Mouse (Mus musculus): ENCODE measurements around the gene Nsun2.

Nsun2 gene

GRCm38 (mm10) chr13:69533405-69534333, at the start of gene Nsun2:
Gene Nsun2 (plus strand): TSS chr13:69533746.
- DNase-seq (ENCODE audit: low read depth), result no peak

- DNase-seq (ENCODE audit: low read depth), result no peak
These were observed 48.2 kb upstream of the Nsun2 start for GRCm38 (mm10) chr13:69485326-69485725.

- no peak for DNase-seq (ENCODE audit: low read depth)
These were observed 47.7 kb upstream of the Nsun2 start for GRCm38 (mm10) chr13:69485833-69486232.

- DNase-seq (ENCODE audit: low read depth), result no peak
These were observed 46.4 kb upstream of the Nsun2 start for GRCm38 (mm10) chr13:69487108-69487507.

GRCm38 (mm10) chr13:69487611-69488275, 45.8 kb upstream of the Nsun2 start:
- no peak for DNase-seq (ENCODE audit: low read depth)

GRCm38 (mm10) chr13:69488565-69489255, 44.8 kb upstream of the Nsun2 start:
- DNase-seq (ENCODE audit: low read depth), result no peak

GRCm38 (mm10) chr13:69489777-69490176, 43.8 kb upstream of the Nsun2 start:
- no peak for DNase-seq (ENCODE audit: low read depth)

GRCm38 (mm10) chr13:69492876-69493463, 40.6 kb upstream of the Nsun2 start:
- no peak for DNase-seq (ENCODE audit: low read depth)

- no peak for DNase-seq (ENCODE audit: low read depth)
These were observed 35.3 kb upstream of the Nsun2 start for GRCm38 (mm10) chr13:69498276-69498675.

- no peak for DNase-seq (ENCODE audit: low read depth)
These were observed 31.3 kb upstream of the Nsun2 start for GRCm38 (mm10) chr13:69502157-69502750.

GRCm38 (mm10) chr13:69502863-69503262, 30.7 kb upstream of the Nsun2 start:
- no peak for DNase-seq (ENCODE audit: low read depth)

- no peak for DNase-seq (ENCODE audit: low read depth)
These were observed 27.0 kb upstream of the Nsun2 start for GRCm38 (mm10) chr13:69506341-69507086.

- no peak for DNase-seq (ENCODE audit: low read depth)
These were observed 25.9 kb upstream of the Nsun2 start for GRCm38 (mm10) chr13:69507666-69508065.

GRCm38 (mm10) chr13:69509391-69510244, 23.9 kb upstream of the Nsun2 start:
- no peak for DNase-seq (ENCODE audit: low read depth)

- DNase-seq (ENCODE audit: low read depth), result no peak
These were observed 18.5 kb upstream of the Nsun2 start for GRCm38 (mm10) chr13:69515091-69515490.

GRCm38 (mm10) chr13:69517445-69517844, 16.1 kb upstream of the Nsun2 start:
- no peak for DNase-seq (ENCODE audit: low read depth)

- DNase-seq (ENCODE audit: low read depth), result no peak
These were observed 14.4 kb upstream of the Nsun2 start for GRCm38 (mm10) chr13:69519137-69519536.

GRCm38 (mm10) chr13:69522161-69522791, 11.3 kb upstream of the Nsun2 start:
- DNase-seq (ENCODE audit: low read depth), result no peak

GRCm38 (mm10) chr13:69523444-69524157, 9.9 kb upstream of the Nsun2 start:
- no peak for DNase-seq (ENCODE audit: low read depth)
